Mouse (Mus musculus) embryonic facial prominence, embryonic 13.5 days (tissue): Measurements from ENCODE around the gene Dennd2a. TPM values are rescaled to one million over a fixed set of nuclear protein-coding genes. Genes with fewer than 3 reads are reported as not detected.

ENCODE experiments used
- ATAC-seq: fragments of 200-750 bp; cut with Nextera tagmentation; 2 replicates; pipeline ENCODE4 v1.8.0; 2017; ENCODE audit warnings: low read depth; ENCODE audit not compliant: insufficient number of reproducible peaks, insufficient read depth, low FRiP score, low TSS enrichment
- H3K27ac ChIP-seq: fragments of 300-500 bp; sonication (generic); 2 replicates; pipeline ENCODE4 v1.5.1; 2015; ENCODE audit warnings: moderate library complexity, mild to moderate bottlenecking, inconsistent platforms
- H3K27me3 ChIP-seq: fragments of 300-500 bp; sonication (generic); 2 replicates; pipeline ENCODE4 v1.6.1; 2015; ENCODE audit warnings: mild to moderate bottlenecking, inconsistent platforms
- H3K36me3 ChIP-seq: fragments of 300-500 bp; sonication (generic); 2 replicates; pipeline ENCODE4 v1.6.1; 2015; ENCODE audit warnings: mild to moderate bottlenecking, inconsistent platforms
- H3K4me1 ChIP-seq: fragments of 300-500 bp; sonication (generic); 2 replicates; pipeline ENCODE4 v1.6.1; 2015; ENCODE audit warnings: inconsistent platforms
- H3K4me2 ChIP-seq: fragments of 300-500 bp; sonication (generic); 2 replicates; pipeline ENCODE4 v1.6.1; 2015; ENCODE audit warnings: moderate library complexity, mild to moderate bottlenecking, inconsistent platforms
- H3K4me3 ChIP-seq: fragments of 300-500 bp; sonication (generic); 2 replicates; pipeline ENCODE4 v1.5.1; 2015; ENCODE audit warnings: mild to moderate bottlenecking, inconsistent platforms
- H3K9ac ChIP-seq: fragments of 300-500 bp; sonication (generic); 2 replicates; pipeline ENCODE4 v1.6.1; 2015; ENCODE audit warnings: mild to moderate bottlenecking, inconsistent platforms
- H3K9me3 ChIP-seq: fragments of 300-500 bp; sonication (generic); 2 replicates; pipeline ENCODE4 v1.6.1; 2016; ENCODE audit warnings: inconsistent platforms
- WGBS: fragments of 180-500 bp; shearing (Covaris S2); methylation state at CpG from one replicate; pipeline ENCODE4 v1.1.7; 2015; ENCODE audit warnings: mixed read lengths; 5-methylcytosine and 5-hydroxymethylcytosine counted together
- polyA plus RNA-seq: library from polyadenylated mRNA; unstranded; fragments of >200 nt; fragmentation: Nextera tagmentation; extraction: Ambion mirVana; gene quantifications from 2 replicates; pipeline ENCODE4 v1.2.1, GENCODE M21; 2015

Dennd2a gene
- polyA plus RNA-seq, 1 experiment from 2014 or later = 21.2 TPM

DNA sequence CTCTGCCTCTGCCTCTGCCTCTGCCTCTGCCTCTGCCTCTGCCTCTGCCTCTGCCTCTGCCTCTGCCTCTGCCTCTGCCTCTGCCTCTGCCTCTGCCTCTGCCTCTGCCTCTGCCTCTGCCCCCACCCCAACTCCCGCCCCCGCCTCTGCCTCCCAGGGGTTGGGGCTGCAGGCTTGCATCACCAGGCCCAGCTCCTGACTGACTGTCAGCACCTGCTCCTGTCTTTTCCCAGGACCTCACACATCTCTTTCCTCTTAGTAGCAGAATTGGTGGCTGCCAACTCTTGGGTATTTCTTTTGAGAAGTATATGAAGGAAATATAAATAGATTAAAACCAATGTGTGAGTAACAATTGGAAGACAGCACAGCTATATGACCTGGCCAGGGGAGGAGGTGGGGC lies 22.9 kb upstream of the Dennd2a start:
- 89% methylated on average over 2 of the region's 2 CpGs for WGBS
- peaks cover 76% of the 10 kb centered on the region for H3K36me3 ChIP-seq
- no peak for ATAC-seq

DNA sequence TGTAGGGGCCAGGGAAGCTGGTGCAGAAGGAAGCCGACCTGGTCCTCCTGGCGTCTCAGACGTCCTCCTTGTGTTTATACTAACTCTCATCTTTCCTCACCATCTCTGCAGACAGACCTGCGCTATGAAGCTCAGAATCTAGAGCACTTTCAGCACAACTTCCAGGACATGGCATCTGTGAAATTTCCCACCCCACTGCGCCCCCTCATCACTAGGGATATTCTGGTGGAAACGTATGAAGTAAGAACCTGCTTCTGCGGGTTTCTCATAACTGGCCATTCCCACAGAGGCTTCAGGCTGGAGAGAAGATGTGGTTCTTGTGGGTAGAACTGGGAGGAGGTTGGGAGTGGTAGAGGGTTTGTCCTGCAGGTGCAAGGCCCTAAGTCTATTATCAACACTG lies 21.9 kb upstream of the Dennd2a start:
- ATAC-seq = no peak
- Histone ChIP-seq H3K36me3 (peaks cover 70% of the 10 kb centered on the region), H3K27ac (no peak overlapping the region), H3K4me2 (no peak overlapping the region), H3K9ac (no peak overlapping the region), H3K4me3 (no peak overlapping the region), H3K9me3 (no peaks in the 10 kb centered on the region), H3K4me1 (peaks cover 6% of the 10 kb centered on the region), H3K27me3 (no peaks in the 10 kb centered on the region)
- 85% methylated on average over 7 of the region's 7 CpGs for WGBS

More for the DNA sequence above, 22.9 kb upstream of the Dennd2a start:
- Histone ChIP-seq H3K4me1 (no peaks in the 10 kb centered on the region), H3K9me3 (no peaks in the 10 kb centered on the region), H3K9ac (no peak overlapping the region), H3K4me2 (no peak overlapping the region), H3K27ac (no peak overlapping the region), H3K27me3 (no peaks in the 10 kb centered on the region), H3K4me3 (no peak overlapping the region)

DNA sequence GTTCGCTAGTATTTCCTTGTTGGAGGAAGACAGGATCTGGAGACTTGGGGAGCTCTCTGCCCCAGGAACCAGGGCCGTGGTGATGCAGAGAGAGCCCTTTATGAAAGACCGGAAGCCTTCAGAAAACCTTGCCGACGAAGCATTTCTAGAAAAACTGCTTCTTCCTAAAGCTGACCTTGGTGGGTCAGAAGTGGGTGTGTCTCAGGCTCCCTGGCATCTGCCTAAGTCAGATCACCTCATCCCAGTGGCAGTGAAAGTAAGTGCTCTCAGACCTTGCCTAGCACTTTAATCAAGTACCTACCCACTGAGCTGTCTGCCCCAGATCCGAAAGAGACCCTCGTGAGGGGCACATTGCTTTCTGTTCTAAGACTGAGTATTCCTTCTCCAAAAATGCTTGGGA lies 17.3 kb upstream of the Dennd2a start:
- Histone ChIP-seq H3K4me1 (peaks cover 8% of the 10 kb centered on the region), H3K9ac (peak overlapping the region; percentile 91), H3K27me3 (no peaks in the 10 kb centered on the region), H3K27ac (peak overlapping the region; percentile 96; the same call in 1 of the 2 replicates), H3K4me2 (peak overlapping the region; percentile 87), H3K4me3 (peak overlapping the region; percentile 88), H3K36me3 (peaks cover 29% of the 10 kb centered on the region), H3K9me3 (no peaks in the 10 kb centered on the region)
- WGBS = 57% methylated on average over 7 of the region's 7 CpGs
- no peak for ATAC-seq

DNA sequence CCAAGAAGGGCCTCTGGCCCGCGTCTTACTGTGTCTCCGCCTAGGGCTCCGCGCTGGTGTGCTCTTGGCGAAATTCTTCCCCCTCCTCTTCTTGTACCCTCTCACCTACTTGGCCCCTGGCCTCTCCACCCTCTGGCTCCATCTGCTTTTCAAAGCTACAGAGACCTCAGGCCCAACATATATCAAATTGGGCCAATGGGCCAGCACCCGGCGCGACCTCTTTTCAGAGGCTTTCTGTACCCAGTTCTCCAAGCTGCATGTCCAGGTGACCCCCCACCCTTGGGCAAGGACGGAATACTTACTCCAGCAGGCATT lies 16.8 kb upstream of the Dennd2a start:
- peak overlapping the region; percentile 96 for H3K27ac ChIP-seq
- H3K4me3 ChIP-seq = peak overlapping the region; percentile 88
- peaks cover 25% of the 10 kb centered on the region for H3K36me3 ChIP-seq
- H3K9ac ChIP-seq = peak overlapping the region; percentile 91
- no peaks in the 10 kb centered on the region for H3K9me3 ChIP-seq
- peaks cover 8% of the 10 kb centered on the region for H3K4me1 ChIP-seq
- peak overlapping the region; percentile 87 for H3K4me2 ChIP-seq
- WGBS = 17% methylated on average over 10 of the region's 10 CpGs
- ATAC-seq = no peak; the same call in 1 of the 2 replicates
- H3K27me3 ChIP-seq = no peaks in the 10 kb centered on the region

DNA sequence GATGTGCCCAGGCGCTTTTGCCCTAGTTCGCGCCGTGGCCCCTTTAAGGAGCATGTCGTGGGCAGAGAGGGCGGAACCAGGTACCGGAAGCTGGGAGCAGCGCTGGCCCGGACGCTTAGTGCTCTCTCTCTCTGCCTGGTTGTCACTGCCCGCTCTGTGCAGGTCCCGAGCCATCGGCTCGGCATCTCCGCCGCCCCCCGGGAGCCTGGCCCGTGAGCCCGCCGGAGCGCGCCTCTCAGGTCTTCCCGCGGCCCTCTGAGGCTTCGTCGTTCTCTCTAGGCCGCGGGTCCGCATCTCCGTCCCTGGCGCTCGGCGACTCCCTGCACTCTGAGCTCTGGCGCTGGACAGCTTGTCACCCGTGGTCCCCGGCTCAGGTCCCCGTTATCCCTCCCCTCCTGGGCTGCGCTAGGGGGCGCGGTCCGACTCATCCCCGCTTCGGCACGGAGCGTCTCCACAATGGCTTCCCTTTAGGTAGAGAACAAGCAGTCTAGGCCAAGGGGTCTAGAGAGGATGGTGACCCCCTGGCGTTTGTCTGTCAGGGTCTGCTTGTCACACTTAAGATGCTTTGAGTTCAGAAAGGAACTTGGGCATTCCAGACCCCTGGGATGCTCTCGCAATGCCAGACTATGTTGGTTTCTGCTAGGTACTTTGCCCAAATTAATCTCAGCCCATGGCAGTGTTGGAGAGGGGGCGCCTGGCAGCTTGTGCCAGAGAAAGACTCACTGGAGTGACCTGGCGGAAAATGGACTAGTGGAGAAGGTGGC lies 16.3 kb upstream of the Dennd2a start, which contains the start of gene Adck2:
TSS of gene Adck2 (plus strand) at position 83 of the 764 bp plus-strand sequence.
- Histone ChIP-seq H3K4me1 (peaks cover 8% of the 10 kb centered on the region), H3K4me3 (peak within 1 kb of the TSS; percentile 88), H3K36me3 (peaks cover 19% of the 10 kb centered on the region; the same call in 1 of the 2 replicates), H3K27ac (peak within 1 kb of the TSS; percentile 96), H3K4me2 (peak within 1 kb of the TSS; percentile 87), H3K27me3 (no peaks in the 10 kb centered on the region), H3K9me3 (no peaks in the 10 kb centered on the region), H3K9ac (peak within 1 kb of the TSS; percentile 91)
- WGBS = under 1% methylated on average over 49 of the region's 49 CpGs
- peak; percentile 87 for ATAC-seq

DNA sequence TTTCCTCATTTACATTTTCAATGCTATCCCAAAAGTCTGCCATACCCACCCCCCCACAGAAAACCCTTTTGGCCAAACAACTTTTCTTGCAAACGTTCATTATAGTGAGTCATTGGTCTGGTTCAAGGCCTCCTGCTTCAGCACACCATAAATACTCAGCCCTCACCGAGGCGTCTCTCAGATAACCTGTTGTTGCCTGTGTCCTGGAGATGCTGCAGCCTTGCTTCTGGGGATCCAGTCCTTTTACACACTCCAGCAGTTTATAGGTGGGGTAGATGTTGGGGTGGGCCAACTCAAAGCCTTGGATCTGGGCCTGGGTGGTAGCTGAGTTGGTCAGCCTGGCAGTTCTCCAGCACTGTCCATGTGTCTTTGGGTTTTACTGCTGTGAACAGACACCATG lies 12.8 kb upstream of the Dennd2a start:
- WGBS = 75% methylated on average over 3 of the region's 3 CpGs
- Histone ChIP-seq H3K9me3 (no peaks in the 10 kb centered on the region), H3K36me3 (no peaks in the 10 kb centered on the region), H3K4me3 (no peak overlapping the region), H3K27ac (no peak overlapping the region), H3K9ac (no peak overlapping the region), H3K4me1 (peaks cover 8% of the 10 kb centered on the region), H3K27me3 (no peaks in the 10 kb centered on the region), H3K4me2 (no peak overlapping the region)
- ATAC-seq = no peak

DNA sequence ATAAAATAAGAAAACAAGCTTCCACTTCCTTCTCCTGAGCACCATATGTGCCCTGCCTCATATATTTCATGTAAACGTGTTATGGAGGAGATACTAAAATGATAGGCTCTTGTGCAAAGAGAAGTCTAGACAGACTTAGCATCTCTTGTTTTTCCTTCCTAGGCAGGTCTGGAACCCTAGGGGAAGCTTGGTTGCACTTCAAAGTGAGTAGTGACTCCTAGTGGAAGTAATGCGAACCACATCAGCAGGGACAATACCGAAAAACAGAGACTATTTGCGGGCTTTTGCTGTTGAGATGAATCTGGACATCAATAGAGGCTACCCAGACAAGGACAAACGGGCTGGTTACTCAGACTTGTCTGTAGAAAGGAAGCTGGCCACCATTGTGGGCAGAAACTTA lies 9.9 kb upstream of the Dennd2a start:
- H3K4me1 ChIP-seq = 0 out of 2 replicates have a peak, but pooled peaks cover 4% of the 10 kb centered on the region
- H3K27ac ChIP-seq = no peak overlapping the region
- H3K9me3 ChIP-seq = no peaks in the 10 kb centered on the region
- H3K36me3 ChIP-seq = no peaks in the 10 kb centered on the region
- no peak overlapping the region for H3K4me3 ChIP-seq
- no peak overlapping the region for H3K4me2 ChIP-seq
- no peak overlapping the region for H3K9ac ChIP-seq
- no peaks in the 10 kb centered on the region for H3K27me3 ChIP-seq
- ATAC-seq = no peak
- WGBS = 15% methylated on average over 5 of the region's 5 CpGs

DNA sequence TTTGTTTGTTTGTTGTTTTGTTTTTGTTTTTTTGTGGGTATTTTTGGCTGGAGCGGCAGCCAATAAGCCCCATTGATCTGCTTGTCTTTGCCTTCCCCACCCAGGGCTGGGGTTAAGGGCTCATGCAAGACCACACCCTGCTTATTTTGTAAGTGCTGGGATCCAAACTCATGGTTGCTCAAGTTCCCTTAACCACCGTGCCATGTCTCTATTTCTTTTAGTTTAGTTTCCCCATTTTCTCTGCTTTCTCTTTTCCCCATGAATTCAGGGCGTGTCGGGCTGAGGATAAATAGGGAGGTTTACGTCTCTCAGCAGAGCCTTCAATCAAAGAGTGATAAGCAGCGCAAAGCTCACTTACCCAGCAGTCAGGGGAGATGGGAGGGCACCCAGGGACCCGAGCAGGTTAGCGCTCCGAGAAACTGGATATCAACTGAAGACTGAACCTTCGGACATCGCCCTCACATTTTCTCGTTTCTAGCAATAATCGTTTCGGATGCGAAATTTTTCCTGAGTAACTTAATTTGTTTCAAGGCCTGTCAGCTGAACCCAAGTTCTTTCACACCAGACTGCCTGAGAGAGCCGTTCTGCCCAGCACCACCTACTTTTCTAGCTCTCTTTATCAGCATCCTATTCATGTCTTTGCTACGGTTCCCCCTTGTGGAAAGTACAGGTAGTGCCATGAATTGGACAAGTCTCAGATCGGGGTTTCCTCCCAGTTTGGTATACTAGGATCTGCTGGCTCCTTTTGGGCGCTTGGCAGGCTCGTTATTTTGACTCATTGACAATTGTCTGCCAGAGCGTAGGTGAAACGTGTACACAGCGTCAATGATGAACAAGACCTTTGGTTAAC lies 4.7 kb upstream of the Dennd2a start:
- H3K27me3 ChIP-seq = no peaks in the 10 kb centered on the region
- H3K4me1 ChIP-seq = peaks cover 19% of the 10 kb centered on the region
- H3K9ac ChIP-seq = no peak overlapping the region
- ATAC-seq = no peak
- H3K4me3 ChIP-seq = 0 out of 2 replicates have a peak overlapping the region, but pooled peaks have one; percentile 8
- no peak overlapping the region for H3K27ac ChIP-seq
- peak overlapping the region; percentile 48 for H3K4me2 ChIP-seq
- H3K9me3 ChIP-seq = no peaks in the 10 kb centered on the region
- 19% methylated on average over 23 of the region's 23 CpGs for WGBS
- no peaks in the 10 kb centered on the region for H3K36me3 ChIP-seq

DNA sequence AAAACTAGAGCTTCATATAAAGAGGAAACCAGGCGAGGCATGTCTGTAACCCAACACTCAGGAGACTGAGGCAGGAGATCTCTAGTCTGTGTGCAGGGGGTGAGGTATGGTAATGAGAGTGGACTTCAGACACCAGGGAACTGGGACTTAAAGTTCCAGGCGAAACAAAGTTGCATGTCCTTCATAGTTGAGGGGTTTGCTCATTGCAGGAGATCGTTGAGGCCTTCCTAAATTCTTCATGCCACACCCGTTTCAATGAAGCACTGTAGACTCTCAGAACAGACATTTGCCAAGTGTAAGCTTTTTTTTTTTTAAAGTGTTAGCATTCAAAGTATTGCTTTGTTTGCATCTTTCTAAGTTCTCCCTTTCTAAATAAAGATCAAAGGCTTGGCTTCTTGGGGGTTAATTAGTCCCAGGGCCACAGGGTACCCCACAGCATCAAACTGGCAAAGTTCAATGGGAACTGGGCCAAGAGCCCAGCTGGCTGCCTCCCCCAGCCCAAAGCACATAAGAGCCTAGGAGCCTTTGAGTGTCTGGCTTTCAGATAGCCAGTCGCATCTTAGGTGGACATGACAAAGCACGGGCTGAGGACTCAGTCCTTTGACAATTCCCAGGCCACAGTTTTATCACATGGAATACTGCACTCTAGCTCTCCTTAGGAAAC lies 1.7 kb upstream of the Dennd2a start:
- no peaks in the 10 kb centered on the region for H3K27me3 ChIP-seq
- no peak overlapping the region for H3K9ac ChIP-seq
- H3K9me3 ChIP-seq = no peaks in the 10 kb centered on the region
- H3K36me3 ChIP-seq = peaks cover 3% of the 10 kb centered on the region; the same call in 1 of the 2 replicates
- no peak overlapping the region for H3K4me3 ChIP-seq
- peaks cover 43% of the 10 kb centered on the region for H3K4me1 ChIP-seq
- H3K4me2 ChIP-seq = no peak overlapping the region
- ATAC-seq = no peak
- H3K27ac ChIP-seq = no peak overlapping the region
- WGBS = 46% methylated on average over 6 of the region's 6 CpGs

DNA sequence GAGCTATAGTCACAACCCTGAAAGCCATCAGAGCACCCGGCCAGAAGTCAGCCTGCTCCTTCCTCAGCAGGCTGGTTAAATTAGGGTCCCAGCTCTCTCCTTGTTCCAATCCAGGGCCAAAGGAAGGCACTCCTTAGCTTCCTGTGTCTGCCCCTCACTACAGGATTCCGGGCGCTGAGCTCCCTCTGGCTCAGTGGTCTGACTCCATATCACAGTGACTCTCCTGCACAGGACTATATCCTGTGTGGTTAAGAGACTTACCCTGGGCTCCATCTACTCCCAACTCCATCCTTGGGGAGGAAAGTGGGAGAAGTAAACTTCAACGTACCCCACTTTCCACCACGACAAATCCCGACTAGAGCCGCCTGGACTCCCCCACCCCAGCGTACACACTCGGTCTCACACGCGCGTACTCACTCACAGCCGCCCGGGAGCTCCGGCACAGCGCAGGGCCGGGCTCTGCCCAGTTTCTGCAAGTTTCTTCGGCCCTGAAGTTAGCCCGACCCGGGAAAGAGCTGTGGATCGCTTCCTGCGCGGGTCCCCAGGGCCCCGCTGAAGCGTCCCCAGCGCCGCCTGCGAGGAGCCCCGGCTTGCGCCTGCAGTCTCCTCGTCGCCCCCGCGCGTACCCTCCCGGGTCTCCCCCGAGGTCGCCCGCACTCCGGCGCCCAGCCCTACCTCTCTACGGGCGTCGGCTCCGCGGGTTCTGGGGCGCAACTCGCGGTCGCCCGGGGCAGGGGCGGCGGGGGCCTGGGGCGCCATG lies 587 bp downstream of the Dennd2a start:
- peaks cover 46% of the 10 kb centered on the region for H3K4me1 ChIP-seq
- H3K36me3 ChIP-seq = peaks cover 10% of the 10 kb centered on the region; the same call in 1 of the 2 replicates
- H3K9ac ChIP-seq = peak overlapping the region; percentile 94
- H3K4me2 ChIP-seq = peak overlapping the region; percentile 71
- H3K9me3 ChIP-seq = no peaks in the 10 kb centered on the region
- ATAC-seq = peak; percentile 66
- WGBS = under 1% methylated on average over 43 of the region's 54 CpGs
- no peaks in the 10 kb centered on the region for H3K27me3 ChIP-seq
- H3K4me3 ChIP-seq = peak overlapping the region; percentile 71
- peak overlapping the region; percentile 94 for H3K27ac ChIP-seq

DNA sequence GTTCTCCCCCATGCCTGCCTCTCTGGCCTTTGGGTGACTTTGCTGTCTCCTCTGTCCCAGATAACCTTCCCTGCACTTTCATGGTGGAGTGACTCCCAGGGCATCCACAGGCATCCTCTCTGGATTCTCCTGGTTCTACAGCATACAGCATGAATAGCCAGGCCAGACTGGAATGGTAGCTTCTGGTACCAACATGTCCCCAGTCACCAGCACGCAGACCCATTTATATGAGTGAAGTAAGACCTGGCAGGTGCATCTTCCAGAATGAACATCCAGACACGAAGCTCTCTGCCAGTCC lies 2.1 kb downstream of the Dennd2a start:
- Histone ChIP-seq H3K36me3 (peaks cover 16% of the 10 kb centered on the region), H3K4me2 (peak overlapping the region; percentile 71), H3K9me3 (no peaks in the 10 kb centered on the region), H3K4me1 (peaks cover 47% of the 10 kb centered on the region), H3K27me3 (no peaks in the 10 kb centered on the region), H3K4me3 (no peak overlapping the region), H3K27ac (no peak overlapping the region; the same call in 1 of the 2 replicates), H3K9ac (0 out of 2 replicates have a peak overlapping the region, but pooled peaks have one; percentile 11)
- ATAC-seq = no peak
- WGBS = 72% methylated on average over 2 of the region's 2 CpGs
